Mouse (Mus musculus) bone marrow, adult 2 months (tissue): ENCODE data around the gene Hal.

Experiments
- CTCF ChIP-seq: fragments of 200-500 bp; IDR thresholded peaks from 2 replicates; pipeline ENCODE4 v1.5.1; 2011; ENCODE audit warnings: low read length, control low read depth; ENCODE audit not compliant: control insufficient read depth, insufficient read depth
- POLR2A ChIP-seq: fragments of 200-500 bp; IDR thresholded peaks from 2 replicates; pipeline ENCODE4 v1.6.1; 2011; ENCODE audit warnings: low read depth, mild to moderate bottlenecking, control low read depth, low read length, borderline replicate concordance; ENCODE audit not compliant: control insufficient read depth

- no peak for TF ChIP-seq CTCF
- no peak for TF ChIP-seq POLR2A
Measured at GRCm38 (mm10) chr10:93444407-93444806, 44.2 kb upstream of the Hal start.
